Mouse (Mus musculus): ENCODE measurements around the gene Orc4.
"Not testable (repeated sequence)": the region's sequence is repeated elsewhere in the genome, so short reads cannot be mapped to it uniquely, and the experiment has no call there.

Orc4 gene

GRCm38 (mm10) chr2:48950252-48950315, at the start of gene Orc4:
Gene Orc4 (minus strand): TSS chr2:48950277.
- DNase-seq: no peak

GRCm38 (mm10) chr2:48990322-48990721, 40.2 kb upstream of the Orc4 start:
- no peak for DNase-seq

- no peak for DNase-seq
These were observed 28.8 kb upstream of the Orc4 start for GRCm38 (mm10) chr2:48978920-48979319.

GRCm38 (mm10) chr2:48956591-48956990, 6.5 kb upstream of the Orc4 start:
- no peak for DNase-seq

GRCm38 (mm10) chr2:48950316-48950880, 321 bp upstream of the Orc4 start:
- no peak for DNase-seq

- DNase-seq: no peak
These were observed 280 bp downstream of the Orc4 start for GRCm38 (mm10) chr2:48949743-48950251.

- peak; percentile 99 for DNase-seq
These were observed 1.1 kb downstream of the Orc4 start, which contains the start of gene Mbd5 for GRCm38 (mm10) chr2:48948841-48949584. Gene Mbd5 (plus strand): TSS chr2:48949508.

GRCm38 (mm10) chr2:48947761-48948160, 2.3 kb downstream of the Orc4 start:
- DNase-seq: no peak

- DNase-seq: no peak
These were observed 15.0 kb downstream of the Orc4 start for GRCm38 (mm10) chr2:48935058-48935457.

- no peak for DNase-seq
These were observed 34.2 kb downstream of the Orc4 start for GRCm38 (mm10) chr2:48915832-48916231.

GRCm38 (mm10) chr2:48914185-48914584, 35.9 kb downstream of the Orc4 start:
- DNase-seq: no peak

GRCm38 (mm10) chr2:48908866-48909265, 41.2 kb downstream of the Orc4 start:
- DNase-seq: no peak

- no peak for DNase-seq
These were observed 54.9 kb downstream of the Orc4 start for GRCm38 (mm10) chr2:48895186-48895585.

GRCm38 (mm10) chr2:48885945-48886344, 64.1 kb downstream of the Orc4 start:
- DNase-seq: peak; percentile 73

- DNase-seq: no peak
These were observed 81.7 kb downstream of the Orc4 start for GRCm38 (mm10) chr2:48868199-48868913.

- not testable (repeated sequence) for DNase-seq
These were observed 84.5 kb downstream of the Orc4 start for GRCm38 (mm10) chr2:48865596-48865995.

All from layer of hippocampus, adult 9-11 months (tissue).